Mouse (Mus musculus): Measurements from ENCODE around the gene Elmo1. TPM values are rescaled to one million over a fixed set of nuclear protein-coding genes. Genes with fewer than 3 reads are reported as not detected.

Gene Elmo1
- total RNA-seq, 2 experiments from 2014 or later = 27.9 to 28.3 TPM

DNA sequence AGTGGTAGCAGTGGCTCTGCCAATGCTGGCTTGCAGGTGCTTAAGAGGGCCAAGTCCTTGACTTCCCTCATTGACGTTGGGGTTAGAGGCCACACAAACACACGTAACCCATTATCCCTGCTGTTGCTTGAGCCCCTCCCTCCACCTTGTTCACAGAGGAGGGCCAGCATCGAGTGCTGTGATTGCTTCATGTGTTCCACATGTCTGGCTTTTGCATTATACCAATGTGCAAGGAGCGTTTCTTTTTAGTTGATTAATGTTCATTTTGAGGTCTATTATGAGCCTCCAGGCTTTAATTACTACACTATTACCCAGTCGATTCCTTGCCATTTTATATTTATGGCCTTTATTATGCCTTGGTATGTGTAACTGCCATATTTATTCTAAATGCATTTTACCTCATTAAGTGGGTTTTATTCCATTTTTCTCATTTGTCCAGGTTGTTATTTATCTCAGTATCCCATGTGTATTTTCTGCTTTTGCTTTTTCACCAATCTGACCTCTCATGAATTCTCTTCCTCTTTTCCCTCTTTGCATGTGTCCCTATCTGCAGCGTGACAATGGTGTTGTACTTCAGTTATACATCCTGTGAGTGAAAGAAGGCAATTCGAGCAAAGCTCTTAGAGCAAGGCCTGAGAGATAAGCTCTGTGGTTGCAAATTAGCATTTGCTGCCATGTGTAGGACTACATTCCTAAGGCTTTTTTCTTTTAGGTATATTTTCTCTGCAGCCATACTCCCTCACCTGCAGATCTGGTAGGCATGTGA lies 275.6 kb downstream of the Elmo1 start:
- DNase-seq (ENCODE audit: low spot score in 2 of 2) = no peak

DNA sequence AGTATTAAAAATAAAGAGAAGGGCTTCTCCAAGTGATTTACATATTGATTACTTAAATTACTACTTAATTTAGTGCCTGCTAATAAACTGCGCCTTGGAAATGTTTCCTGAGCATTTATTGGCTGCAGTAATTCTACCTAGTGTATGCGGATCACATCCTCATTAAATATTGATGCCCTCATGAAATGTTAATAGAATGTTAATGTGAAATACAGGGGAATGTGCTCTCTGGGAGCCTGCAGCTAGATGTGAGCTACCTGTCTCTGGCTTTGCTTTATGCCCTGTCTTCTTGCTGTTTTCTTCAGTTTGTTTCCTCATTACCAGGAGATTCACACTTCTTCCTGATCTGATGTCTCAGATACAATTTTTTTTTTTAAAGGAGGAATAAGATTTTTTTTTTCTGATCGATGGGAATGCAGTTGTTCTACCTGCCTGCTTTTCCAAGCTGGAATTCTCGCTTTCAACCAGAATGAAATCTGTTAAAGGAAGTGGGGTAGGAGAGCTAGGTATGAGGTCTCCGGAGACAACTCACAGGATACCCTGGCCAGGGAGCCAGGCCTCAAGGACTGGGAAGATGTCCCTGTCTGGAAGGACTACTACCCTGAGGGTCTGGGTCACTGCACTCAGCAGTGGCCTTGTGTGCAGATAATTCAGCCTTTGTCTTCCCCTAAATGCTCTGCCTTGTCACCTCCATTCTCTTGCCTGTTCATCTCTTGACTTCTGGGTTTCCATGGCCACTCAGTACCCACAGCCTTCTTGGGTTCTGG lies 279.8 kb downstream of the Elmo1 start:
- no peak for DNase-seq (ENCODE audit: low spot score in 2 of 2)

DNA sequence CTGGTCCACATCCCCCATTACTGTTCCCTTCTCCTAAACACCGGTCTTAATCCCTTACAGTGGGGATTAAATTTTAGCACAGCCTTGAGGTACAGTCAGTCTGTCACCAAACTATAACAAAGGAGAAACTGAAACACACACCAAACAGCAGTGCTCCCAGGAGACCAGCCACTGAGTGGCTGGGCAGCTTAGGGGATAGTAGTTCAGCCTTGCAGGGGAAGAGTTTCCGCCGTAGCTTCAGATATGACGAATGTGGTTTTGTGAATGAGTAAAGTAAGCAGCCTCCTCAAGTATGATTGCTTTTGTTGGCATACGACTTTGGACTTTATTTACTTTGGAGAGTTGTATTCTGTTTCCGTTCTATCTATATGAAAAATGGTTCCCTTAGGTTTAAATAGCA lies 281.1 kb downstream of the Elmo1 start:
- no peak for DNase-seq (ENCODE audit: low spot score in 2 of 2)

DNA sequence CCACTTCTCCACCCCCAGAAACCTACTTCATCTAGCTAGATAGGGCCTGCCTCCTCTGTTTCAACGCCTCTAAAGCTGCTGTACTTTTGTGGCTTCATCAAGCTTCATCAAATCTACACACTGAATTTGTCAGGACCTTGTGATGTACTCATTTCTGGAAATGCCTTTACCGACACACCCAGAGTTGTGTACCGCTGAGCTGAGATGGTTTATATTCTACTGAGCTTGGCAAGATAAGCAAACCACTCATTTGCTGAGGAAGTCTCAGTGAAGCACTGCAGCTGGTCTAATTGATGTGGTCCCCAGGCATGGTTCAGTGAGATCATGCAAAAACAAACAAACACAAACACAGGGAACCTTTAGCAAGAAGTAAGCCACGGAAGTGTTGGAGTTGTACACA lies 281.9 kb downstream of the Elmo1 start:
- no peak for DNase-seq (ENCODE audit: low spot score in 2 of 2)

DNA sequence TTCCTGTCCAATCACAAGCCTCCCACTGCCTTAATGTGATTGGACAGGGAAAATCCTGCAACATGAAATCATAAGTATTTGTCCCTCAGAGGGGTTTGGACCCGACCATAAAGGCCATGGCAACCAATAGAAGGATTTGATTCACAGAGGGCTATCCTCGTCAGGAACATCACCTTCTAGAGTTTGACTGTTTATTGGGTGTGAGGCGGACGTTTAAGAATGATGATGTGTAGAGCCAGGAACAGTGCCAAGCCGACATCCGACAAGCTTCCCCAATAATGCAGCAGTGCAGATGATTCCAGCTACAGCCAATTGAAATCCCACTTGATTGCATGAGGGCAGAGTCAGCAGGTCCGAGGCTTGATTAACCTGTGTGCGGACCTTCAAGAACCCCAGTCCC lies 288.5 kb downstream of the Elmo1 start:
- DNase-seq (ENCODE audit: low spot score in 2 of 2) = no peak

DNA sequence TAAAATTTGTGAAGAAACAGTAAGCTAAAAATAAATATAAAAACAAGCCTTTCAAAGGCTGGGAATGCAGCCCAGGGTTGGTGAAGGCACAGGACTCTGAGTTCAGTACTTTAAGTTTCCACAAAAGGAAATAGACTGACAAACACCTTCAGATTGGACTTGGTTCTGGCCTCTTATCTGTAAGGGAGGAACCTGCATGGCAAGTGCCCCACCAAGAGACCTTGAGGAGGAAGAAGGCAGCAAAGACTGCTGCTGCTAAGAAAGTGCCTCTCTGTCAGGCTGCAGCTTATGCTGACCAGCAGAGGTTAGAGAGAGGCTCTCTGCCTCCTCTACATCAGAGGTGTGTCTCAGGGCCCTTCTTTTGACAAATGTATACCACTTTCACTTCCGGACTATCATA lies 293.5 kb downstream of the Elmo1 start:
- DNase-seq (ENCODE audit: low spot score in 2 of 2) = no peak

DNA sequence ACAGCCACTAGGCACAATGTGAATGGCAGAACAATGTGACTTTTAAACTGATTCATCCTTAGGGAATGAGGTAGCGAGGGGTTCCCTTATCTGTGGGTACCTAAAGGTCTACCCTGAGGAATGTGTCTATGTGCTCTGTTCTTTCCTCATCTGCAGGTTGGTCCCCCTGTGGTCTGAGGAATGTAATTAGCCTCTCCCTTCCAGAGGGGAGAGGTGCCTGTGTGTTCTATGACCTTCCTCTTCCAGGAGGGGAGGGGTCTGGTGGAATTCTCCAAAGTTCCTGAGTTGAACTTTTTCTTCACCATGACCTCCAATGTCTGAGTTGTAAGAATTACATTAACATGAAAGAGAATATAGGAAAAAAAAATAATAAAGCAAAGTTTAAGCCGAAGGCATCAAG lies 294.4 kb downstream of the Elmo1 start:
- no peak for DNase-seq (ENCODE audit: low spot score in 2 of 2)

DNA sequence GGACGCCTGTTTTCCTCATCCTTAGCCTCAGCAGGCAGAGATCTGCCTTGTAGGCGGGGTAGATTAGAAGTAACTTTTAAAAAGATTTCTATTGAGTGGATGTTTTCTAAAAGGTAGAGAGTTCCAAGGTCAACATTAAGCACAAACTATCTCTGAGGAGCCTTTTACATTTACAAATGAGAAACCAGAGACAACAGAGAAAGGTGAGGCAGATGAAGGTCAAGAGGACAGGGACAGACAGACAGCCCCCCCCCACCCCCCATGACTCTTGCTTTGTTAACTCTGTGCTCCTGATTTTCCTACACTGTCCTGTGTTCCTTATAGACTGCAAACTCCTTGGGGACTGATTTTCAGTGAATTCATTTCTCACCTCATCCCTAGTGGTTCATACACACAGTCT lies 295.0 kb downstream of the Elmo1 start:
- DNase-seq (ENCODE audit: low spot score in 2 of 2) = no peak

DNA sequence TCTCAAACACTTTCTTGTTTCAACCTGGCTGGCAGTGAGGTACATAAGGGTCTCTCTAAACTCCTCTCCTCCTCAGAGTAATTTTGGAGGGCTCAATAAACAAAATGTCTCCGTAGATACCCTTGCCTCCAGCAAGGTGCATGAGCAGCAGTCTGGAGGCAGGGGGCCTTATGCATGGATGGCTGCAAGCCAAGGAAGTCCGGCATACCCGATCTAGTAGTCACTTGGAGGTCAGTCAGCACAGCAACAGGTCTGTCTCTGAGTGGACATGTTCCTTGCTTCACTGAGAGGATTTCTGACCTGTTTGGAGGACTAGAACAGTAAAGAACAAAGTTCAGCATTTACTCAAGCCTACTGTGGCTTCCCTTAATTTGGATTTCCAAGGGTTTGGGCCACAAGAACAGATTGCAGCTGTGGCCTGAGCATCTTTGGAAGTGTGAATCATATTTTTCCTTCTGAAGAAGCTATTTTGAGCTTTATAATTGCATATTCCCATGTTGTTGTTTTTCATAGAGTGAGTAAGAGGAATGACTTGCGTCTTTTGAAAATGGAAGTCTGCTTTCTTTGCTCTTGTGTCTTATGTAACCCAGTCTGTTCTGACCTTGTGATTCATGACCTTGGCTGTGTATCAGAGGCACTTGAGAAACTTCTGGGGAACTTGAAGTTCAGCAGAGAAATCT lies 296.2 kb downstream of the Elmo1 start:
- DNase-seq (ENCODE audit: low spot score in 2 of 2) = no peak

DNA sequence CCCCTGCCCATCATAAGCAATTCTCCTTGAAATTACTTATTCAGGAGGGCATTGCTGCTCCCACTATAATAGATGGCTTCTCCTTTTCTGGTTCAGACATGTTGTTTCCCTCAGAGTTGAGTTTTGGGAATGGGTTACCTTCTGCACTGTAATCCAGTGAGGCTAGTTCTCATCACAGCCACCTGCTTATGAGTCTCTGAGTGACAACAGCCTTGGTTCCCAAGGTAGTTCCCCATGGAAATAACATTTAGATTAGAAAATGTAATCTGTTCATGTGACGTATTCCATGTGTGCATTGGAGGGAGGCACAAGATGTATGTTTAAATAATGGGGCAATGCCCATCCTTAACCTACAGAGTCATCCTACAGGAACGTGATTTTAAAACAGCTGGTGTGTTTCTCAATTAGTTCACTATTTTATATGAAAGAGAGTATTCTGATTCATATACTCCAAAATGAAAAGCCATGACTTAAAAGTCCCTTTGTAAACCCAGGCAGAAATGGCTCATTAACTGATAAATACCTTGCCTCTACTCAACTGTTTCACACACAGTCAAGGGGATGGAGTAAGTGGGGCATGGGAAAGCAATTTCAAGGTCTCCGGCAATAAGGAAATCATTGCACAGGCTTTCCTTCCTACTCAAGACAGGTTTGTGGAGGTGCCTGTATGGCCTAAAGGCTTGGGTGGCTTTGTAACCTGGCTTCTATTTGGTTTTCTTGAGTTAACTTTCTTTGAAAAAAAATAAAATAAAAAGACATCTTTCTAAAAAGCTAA lies 302.6 kb downstream of the Elmo1 start:
- DNase-seq (ENCODE audit: low spot score in 2 of 2) = no peak

DNA sequence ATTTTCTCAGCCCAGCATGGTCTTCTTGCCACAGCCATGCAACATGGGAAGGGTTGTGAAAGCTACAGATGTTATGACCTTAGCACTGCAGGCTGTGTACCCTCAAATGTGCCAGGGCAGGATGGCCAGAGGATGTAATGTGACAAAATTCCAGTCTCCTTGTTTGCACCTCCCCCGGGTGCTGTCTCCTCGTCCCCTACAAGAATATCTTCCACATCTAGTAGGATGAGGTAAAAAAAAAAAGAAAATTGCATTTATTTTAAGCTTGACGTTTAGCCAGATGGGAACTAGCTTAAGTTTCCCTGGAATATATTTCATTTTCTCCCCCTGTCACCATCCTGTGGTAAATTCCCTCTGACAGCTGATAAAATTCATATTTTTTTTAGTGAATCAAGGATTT lies 307.3 kb downstream of the Elmo1 start:
- no peak for DNase-seq (ENCODE audit: low spot score in 2 of 2)

DNA sequence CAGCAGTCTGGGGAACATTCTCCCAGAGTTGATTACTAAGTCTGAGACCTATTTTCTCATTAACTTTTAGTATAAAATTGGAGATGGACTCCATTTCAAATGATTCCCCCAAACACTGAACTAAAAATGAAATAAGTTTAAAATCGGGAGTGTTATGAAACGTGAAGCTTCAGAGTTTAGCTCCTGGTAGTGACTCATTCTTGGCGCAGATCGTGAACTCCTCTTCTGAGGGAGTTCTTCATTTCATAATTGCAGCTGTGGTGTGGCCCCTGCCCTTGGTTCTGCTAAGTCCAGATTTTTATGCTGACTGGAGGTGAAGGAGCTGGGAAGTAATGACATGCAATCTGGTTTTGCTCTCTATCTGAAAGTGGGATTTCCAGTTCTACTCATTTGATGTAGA lies 307.9 kb downstream of the Elmo1 start:
- DNase-seq (ENCODE audit: low spot score in 2 of 2) = no peak

DNA sequence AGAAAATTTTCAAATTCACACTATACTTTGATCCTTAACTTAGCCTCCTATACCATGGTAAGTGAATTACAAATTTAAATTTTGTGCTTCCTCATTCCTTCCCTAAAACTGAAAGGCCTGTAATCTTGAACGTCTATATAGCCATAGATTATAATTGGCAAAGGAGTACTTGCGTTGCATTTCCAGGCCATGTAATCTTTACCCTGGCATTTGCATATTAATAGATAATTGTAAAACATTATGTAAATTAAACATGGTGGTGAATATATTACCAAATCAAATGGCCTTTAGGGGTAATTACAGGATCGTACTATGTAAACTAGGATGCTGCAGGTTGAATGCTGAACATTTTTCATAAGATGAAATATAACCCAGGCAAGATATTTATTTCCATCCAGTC lies 314.1 kb downstream of the Elmo1 start:
- DNase-seq (ENCODE audit: low spot score in 2 of 2) = no peak

DNA sequence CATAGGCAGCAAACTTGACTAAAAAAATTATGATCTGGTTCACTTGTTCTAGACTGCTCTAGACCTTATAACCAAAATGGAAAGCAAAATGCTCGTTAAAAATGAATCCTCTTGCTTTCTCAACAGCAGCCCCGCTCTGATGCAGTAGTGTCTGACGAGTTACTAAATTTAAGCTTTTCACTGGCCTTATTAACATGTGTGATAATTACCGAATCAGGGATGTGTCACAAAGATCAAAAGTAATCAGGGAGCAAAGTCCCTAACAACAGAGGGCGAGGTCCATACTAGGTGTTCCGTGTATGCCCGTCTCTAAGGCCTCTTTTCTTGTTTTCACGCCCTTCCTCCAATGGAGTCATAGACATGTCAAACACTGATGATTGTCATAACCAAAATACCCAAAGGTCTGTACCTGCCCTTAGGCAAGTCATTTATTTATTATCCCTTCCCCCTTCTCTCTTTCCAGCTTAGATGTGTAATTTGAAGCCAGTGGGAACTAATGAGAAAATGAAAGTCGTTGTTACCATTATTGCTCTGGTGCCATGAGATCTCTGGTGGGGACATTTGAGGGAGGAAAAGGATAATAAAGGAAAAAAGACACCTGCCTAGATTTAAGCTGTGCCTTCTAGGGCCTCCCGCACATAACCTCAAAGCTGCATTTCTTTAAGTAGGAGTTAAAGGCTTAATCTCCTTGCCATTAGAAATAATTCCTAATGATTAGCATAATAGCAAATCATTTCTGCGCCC lies 316.2 kb downstream of the Elmo1 start:
- no peak for DNase-seq (ENCODE audit: low spot score in 2 of 2)

DNA sequence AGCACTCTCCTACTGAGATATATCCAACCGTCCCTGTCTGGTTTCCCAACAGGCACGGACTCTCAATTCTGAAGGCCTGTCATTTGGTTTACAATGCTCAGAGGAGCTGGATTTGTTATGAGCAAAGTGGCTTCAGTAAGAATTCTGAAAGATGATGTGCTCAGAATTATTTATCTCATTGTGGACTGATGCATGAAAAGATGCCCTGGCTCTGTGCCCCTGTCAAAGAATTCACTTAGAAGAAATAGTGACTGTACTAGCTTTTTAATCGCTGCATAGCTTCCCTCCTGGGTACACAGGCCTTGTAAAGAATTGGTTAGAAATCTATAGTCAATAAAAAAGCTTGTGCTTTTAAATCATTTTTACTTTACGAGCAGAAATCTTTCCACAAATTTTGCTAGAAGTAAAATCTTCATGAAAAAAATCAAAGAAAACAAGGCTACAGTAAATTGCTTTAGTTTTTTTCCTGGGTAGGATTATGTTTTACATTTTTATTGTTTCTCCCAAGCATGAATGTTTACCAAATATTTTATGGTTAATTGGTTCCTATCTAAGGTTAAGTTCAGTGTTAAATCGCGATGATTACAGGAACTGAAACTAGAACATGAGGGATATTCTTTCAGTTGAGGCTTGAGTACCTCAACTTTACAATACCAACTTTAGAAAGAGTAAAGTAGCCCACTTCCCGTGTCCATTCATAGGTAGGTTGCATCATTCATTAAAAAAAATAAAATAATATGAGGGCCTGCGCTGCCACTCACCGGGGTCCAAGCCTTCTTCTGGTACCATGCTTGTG lies 320.1 kb downstream of the Elmo1 start:
- no peak for DNase-seq (ENCODE audit: low spot score in 2 of 2)

DNA sequence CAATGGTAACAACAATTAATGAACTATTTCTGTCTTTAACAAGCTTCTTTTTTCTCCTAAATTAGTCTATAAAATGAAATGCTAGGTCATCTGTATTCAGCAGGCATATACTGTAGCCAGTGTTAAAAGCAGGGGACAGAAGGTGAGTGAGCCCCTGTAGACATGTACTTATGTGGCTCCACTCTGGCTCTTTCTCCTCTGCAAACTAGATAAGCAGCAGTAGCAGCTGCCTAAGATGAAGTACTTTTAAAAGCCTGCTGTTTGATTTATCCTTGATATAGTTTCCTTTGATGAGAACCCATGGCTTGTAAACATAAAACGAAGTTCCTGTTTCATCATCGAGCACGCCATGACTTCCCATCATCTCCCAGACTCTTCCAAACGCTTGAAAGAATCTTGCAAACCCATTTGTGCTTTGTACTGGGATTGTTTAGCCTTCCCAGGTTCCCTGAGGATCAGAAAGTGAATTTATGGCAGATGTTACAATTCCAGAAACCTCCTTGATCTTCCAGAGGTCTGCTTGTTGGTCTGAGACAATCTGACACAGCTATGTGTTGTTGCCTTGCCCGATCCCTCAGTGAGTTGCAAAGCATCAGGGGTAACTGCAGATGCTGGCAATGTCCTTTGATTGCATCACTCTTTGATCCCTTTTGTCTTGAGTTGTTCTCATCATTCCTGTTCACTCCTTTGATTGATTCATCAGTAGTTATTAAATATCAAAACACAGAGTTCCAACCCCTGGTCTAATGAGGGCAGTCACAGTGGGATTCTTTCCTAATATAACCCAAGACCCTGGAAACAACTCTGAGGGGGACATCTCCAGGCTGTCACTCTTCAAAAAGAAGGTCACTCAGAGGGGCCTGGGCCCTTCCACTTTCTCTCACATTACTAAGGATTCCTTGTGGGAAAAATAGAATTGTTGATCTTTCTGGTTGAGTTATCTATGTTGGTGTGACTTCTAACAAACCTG lies 326.6 kb downstream of the Elmo1 start:
- DNase-seq (ENCODE audit: low spot score in 2 of 2) = no peak

DNA sequence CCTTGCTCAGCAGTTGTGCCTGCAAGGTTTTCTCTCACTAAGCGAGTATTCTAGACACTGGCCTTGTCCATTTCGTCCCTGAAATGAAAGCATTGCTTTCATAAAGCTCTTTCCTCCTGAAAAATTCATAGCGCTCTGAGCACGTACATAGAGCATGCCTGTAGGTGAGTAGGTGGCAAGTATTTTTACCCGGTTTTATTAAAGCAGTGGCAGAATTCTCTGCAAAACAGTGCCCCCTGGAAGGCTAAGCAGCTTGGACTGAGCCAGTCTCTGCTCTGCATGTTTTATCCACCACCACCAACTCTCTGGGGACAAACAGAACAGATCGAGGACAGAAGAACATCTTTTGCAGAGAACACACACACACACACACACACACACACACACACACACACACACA lies 340.6 kb downstream of the Elmo1 start:
- DNase-seq (ENCODE audit: low spot score in 2 of 2) = no peak

DNA sequence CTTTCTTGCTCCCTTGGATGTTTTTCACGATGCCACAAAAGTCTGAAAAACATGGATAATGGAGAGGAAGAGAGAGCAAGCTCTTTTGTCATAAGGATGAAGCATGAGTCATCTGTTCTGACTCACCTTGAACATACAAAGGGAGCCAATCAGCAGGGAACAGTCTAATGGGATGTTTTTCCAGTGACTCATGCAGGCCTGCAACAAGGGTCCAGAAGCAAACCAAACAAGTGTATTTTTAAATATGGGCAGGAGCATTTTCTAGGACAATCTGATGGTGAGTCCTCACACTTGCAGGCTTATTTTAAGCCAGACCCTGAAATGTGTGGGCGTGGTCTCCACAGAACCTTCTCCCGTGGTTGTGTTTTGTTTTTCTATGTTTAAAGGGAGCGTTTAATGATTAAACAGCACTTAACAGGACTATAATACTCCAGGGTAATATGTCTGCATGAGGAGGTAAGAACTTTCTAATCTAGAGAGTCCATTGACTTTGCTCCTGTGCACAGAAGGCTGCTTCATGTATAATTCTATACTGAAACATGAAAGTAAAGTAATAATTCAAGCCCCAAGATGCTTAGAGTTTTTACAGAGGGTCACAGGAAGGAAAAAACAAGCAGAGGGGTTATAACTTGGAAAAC lies 342.9 kb downstream of the Elmo1 start:
- DNase-seq (ENCODE audit: low spot score in 2 of 2) = no peak

Measured in layer of hippocampus, postnatal 10 days (tissue).